9 mouse cellular contexts compared by ENCODE assay signal in the genomic region with DNA sequence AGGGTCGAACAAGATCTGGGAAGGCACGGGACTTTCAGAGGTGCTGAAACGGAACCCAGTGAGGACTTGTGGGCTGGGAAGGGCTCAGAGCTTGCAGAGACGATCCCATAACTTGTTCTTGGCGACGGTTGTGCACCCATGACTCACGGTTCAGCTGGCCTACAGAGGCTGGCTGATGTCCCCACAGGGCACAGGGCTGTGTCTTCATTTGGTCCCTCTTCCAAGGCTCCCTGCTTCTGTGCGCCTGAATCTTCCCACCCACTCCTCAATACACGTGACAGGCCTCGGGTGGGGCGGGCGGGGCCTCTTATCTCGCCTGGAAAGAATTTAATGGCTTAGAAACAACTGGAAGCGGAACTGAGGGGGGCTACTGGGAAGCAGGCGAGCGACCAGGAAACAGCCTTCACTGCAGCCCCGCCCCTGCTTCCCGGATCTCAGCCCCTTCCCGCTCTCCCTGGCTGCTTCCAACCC. TPM values are rescaled to one million over a fixed set of nuclear protein-coding genes. Genes with fewer than 3 reads are reported as not detected.
DNase-seq lines count a peak whose midpoint lies in the region; ATAC-seq and TF ChIP-seq lines count a peak whose summit lies in the region.
"Had no signal": no experiment of that assay in that cellular context is flagged by ENCODE, and none has a peak within 500 bp of the region (broad histone marks: within the 10 kb centered on the region; RNA-seq: fewer than 3 reads in every experiment).

No protein-coding gene starts in this region.

- H3K27ac ChIP-seq in forebrain, embryonic 16.5 days (ENCODE audit: low read length), result no peak overlapping the region
- no peak overlapping the region for H3K27ac ChIP-seq in hindbrain, embryonic 16.5 days (ENCODE audit: low read depth, low read length)
- no peak overlapping the region for H3K27ac ChIP-seq in liver, embryonic 11.5 days (ENCODE audit: low read depth, low read length)
- peak overlapping the region; percentile 66 for H3K27ac ChIP-seq in small intestine, adult 2 months (ENCODE audit: insufficient read depth, low read depth, low read length)

- peak overlapping the region; percentile 27 for H3K4me2 ChIP-seq in forebrain, embryonic 16.5 days (ENCODE audit: low read length)
- peak overlapping the region; percentile 45 for H3K4me2 ChIP-seq in hindbrain, embryonic 16.5 days (ENCODE audit: low read length)
- H3K4me2 ChIP-seq in liver, embryonic 11.5 days, result peak overlapping the region; percentile 42

- DNase-seq in adrenal gland, postnatal 10 days, result peak; percentile 57
- DNase-seq in adrenal gland, adult 8-10 months, result no peak
- DNase-seq in liver, embryonic 11.5 days (ENCODE audit: low spot score), result no peak
- no peak for DNase-seq in left cerebral cortex, postnatal 25 days (ENCODE audit: low spot score in 2 of 2)
- DNase-seq in frontal cortex, postnatal 25 days (ENCODE audit: low spot score in 2 of 2), result no peak

- H3K27me3 ChIP-seq in forebrain, embryonic 16.5 days (replicated peaks; ENCODE audit: control insufficient read depth, insufficient read depth, low read length), result peaks cover 18% of the 10 kb centered on the region
- peaks cover 10% of the 10 kb centered on the region for H3K27me3 ChIP-seq in hindbrain, embryonic 16.5 days (replicated peaks; ENCODE audit: control insufficient read depth, insufficient read depth, low read length)
- H3K27me3 ChIP-seq in liver, embryonic 11.5 days (replicated peaks; ENCODE audit: control insufficient read depth, insufficient read depth, low read length), result peaks cover 37% of the 10 kb centered on the region
- peaks cover 6% of the 10 kb centered on the region; the same call in 1 of the 2 replicates for H3K27me3 ChIP-seq in small intestine, adult 2 months (ENCODE audit: control insufficient read depth, insufficient read depth, low read length)

- 0 out of 2 replicates have a peak overlapping the region, but pooled peaks have one; percentile 3 for H3K4me3 ChIP-seq in forebrain, embryonic 16.5 days (replicated peaks; ENCODE audit: low read length)
- H3K4me3 ChIP-seq in hindbrain, embryonic 16.5 days (ENCODE audit: low read length), result peak overlapping the region; percentile 14; the same call in 1 of the 2 replicates
- no peak overlapping the region for H3K4me3 ChIP-seq in liver, embryonic 11.5 days (ENCODE audit: low read depth, low read length)
- H3K4me3 ChIP-seq in small intestine, adult 2 months (ENCODE audit: low read depth, low read length), result peak overlapping the region; percentile 57
- H3K4me3 ChIP-seq: erythroblast, embryonic 14.5 days had no signal

- ATAC-seq in forebrain, embryonic 16.5 days, result no peak
- ATAC-seq in hindbrain, embryonic 16.5 days, result no peak
- ATAC-seq in liver, embryonic 11.5 days (replicated peaks; ENCODE audit: low FRiP score), result no peak

- H3K36me3 ChIP-seq in forebrain, embryonic 16.5 days (ENCODE audit: control insufficient read depth, insufficient read depth), result no peaks in the 10 kb centered on the region
- no peaks in the 10 kb centered on the region for H3K36me3 ChIP-seq in hindbrain, embryonic 16.5 days (ENCODE audit: control insufficient read depth, insufficient read depth, low read length)
- no peaks in the 10 kb centered on the region for H3K36me3 ChIP-seq in liver, embryonic 11.5 days (ENCODE audit: control insufficient read depth, insufficient read depth, low read length)
- no peaks in the 10 kb centered on the region for H3K36me3 ChIP-seq in small intestine, adult 2 months (ENCODE audit: control insufficient read depth, insufficient read depth, low read length)

- TF ChIP-seq CTCF in small intestine, adult 2 months (IDR thresholded peaks at IDR 0.05; ENCODE audit: extremely low read depth, insufficient read length, insufficient replicate concordance, low read depth, low read length), result no peak

- intact Hi-C loops in left cerebral cortex, postnatal 25 days (cut with DNase I), result no loop called here

- WGBS in forebrain, embryonic 16.5 days, result 13% methylated on average over 19 of the region's 19 CpGs
- 12% methylated on average over 18 of the region's 19 CpGs for WGBS in hindbrain, embryonic 16.5 days
- WGBS in liver, embryonic 11.5 days, result 8% methylated on average over 19 of the region's 19 CpGs
- 2% methylated on average over 19 of the region's 19 CpGs for WGBS in small intestine, adult 2 months

- no peaks in the 10 kb centered on the region for H3K9me3 ChIP-seq in forebrain, embryonic 16.5 days (ENCODE audit: control insufficient read depth, low read length)
- no peaks in the 10 kb centered on the region for H3K9me3 ChIP-seq in hindbrain, embryonic 16.5 days (ENCODE audit: control insufficient read depth, low read length)
- no peaks in the 10 kb centered on the region for H3K9me3 ChIP-seq in liver, embryonic 11.5 days (ENCODE audit: control insufficient read depth, low read length)

- no peak for TF ChIP-seq POLR2A in small intestine, adult 2 months (IDR thresholded peaks at IDR 0.05; ENCODE audit: low read depth, low read length)

- no peak overlapping the region for H3K9ac ChIP-seq in forebrain, embryonic 16.5 days (replicated peaks; ENCODE audit: low read depth, low read length)
- peak overlapping the region; percentile 31; the same call in 1 of the 2 replicates for H3K9ac ChIP-seq in hindbrain, embryonic 16.5 days (ENCODE audit: low read depth, low read length)
- no peak overlapping the region for H3K9ac ChIP-seq in liver, embryonic 11.5 days (ENCODE audit: low read depth, low read length)

- peaks cover 3% of the 10 kb centered on the region; the same call in 1 of the 2 replicates for H3K4me1 ChIP-seq in forebrain, embryonic 16.5 days (replicated peaks; ENCODE audit: control insufficient read depth, insufficient read depth, low read length)
- peaks cover 4% of the 10 kb centered on the region; the same call in 1 of the 2 replicates for H3K4me1 ChIP-seq in hindbrain, embryonic 16.5 days (ENCODE audit: control insufficient read depth, insufficient read depth, low read depth, low read length)
- peaks cover 9% of the 10 kb centered on the region; the same call in 1 of the 2 replicates for H3K4me1 ChIP-seq in liver, embryonic 11.5 days (replicated peaks; ENCODE audit: control insufficient read depth, insufficient read depth, low read length)
- peaks cover 13% of the 10 kb centered on the region for H3K4me1 ChIP-seq in small intestine, adult 2 months (ENCODE audit: control insufficient read depth, insufficient read depth, insufficient read length, low read length)

RNA-seq across cellular contexts. Expression of a gene that starts 9.2 kb away (rescaled TPM):
- 10 to 100 TPM; 40.6 to 47.3 TPM for total RNA-seq in adrenal gland, postnatal 10 days (2021)
- 10 to 100 TPM; 27.6 to 54.1 (median 41.4) TPM for total RNA-seq in adrenal gland, adult 8-10 months (2022)
- 0.08 and 0.09 TPM in 2 replicates for polyA plus RNA-seq in forebrain, embryonic 16.5 days (2015; fragmentation: Nextera tagmentation; extraction: Ambion mirVana)
- polyA plus RNA-seq in hindbrain, embryonic 16.5 days (2015; fragmentation: Nextera tagmentation; extraction: Ambion mirVana), result 0.30 and 0.34 TPM in 2 replicates
- polyA plus RNA-seq in liver, embryonic 11.5 days (2014; fragmentation: Nextera tagmentation; extraction: Ambion mirVana), result 0.10 TPM in 1 of 2 replicates, not detected in the other
- polyA plus RNA-seq in small intestine, adult 2 months (2012; rRNA removed), result 12.1 and 12.5 TPM in 2 replicates
- total RNA-seq in left cerebral cortex, postnatal 25 days (2021), result 1 to 10 TPM; 1.2 to 1.6 TPM
- polyA plus RNA-seq: erythroblast, embryonic 14.5 days had no signal

RNA-seq across cellular contexts. Expression of a gene that starts 14.2 kb away (rescaled TPM):
- 10 to 100 TPM; 37.8 to 40.1 TPM for total RNA-seq in adrenal gland, postnatal 10 days (2021)
- 10 to 100 TPM; 47.1 to 56.6 (median 51.1) TPM for total RNA-seq in adrenal gland, adult 8-10 months (2022)
- 111 and 119 TPM in 2 replicates for polyA plus RNA-seq in forebrain, embryonic 16.5 days (2015; fragmentation: Nextera tagmentation; extraction: Ambion mirVana)
- 110 and 121 TPM in 2 replicates for polyA plus RNA-seq in hindbrain, embryonic 16.5 days (2015; fragmentation: Nextera tagmentation; extraction: Ambion mirVana)
- 39.9 and 48.5 TPM in 2 replicates for polyA plus RNA-seq in liver, embryonic 11.5 days (2014; fragmentation: Nextera tagmentation; extraction: Ambion mirVana)
- polyA plus RNA-seq in small intestine, adult 2 months (2012; rRNA removed), result 26.6 and 48.0 TPM in 2 replicates
- total RNA-seq in left cerebral cortex, postnatal 25 days (2021), result 10 to 100 TPM; 72.7 to 72.8 TPM

RNA-seq across cellular contexts. Expression of a gene that starts 16.6 kb away (rescaled TPM):
- total RNA-seq in adrenal gland, postnatal 10 days (2021), result 10 to 100 TPM; 11.8 to 14.4 TPM
- 10 to 100 TPM; 13.0 to 15.5 (median 15.1) TPM for total RNA-seq in adrenal gland, adult 8-10 months (2022)
- polyA plus RNA-seq in forebrain, embryonic 16.5 days (2015; fragmentation: Nextera tagmentation; extraction: Ambion mirVana), result 14.6 and 16.7 TPM in 2 replicates
- 13.5 and 17.0 TPM in 2 replicates for polyA plus RNA-seq in hindbrain, embryonic 16.5 days (2015; fragmentation: Nextera tagmentation; extraction: Ambion mirVana)
- polyA plus RNA-seq in liver, embryonic 11.5 days (2014; fragmentation: Nextera tagmentation; extraction: Ambion mirVana), result 9.5 and 9.7 TPM in 2 replicates
- polyA plus RNA-seq in small intestine, adult 2 months (2012; rRNA removed), result 2.5 and 9.3 TPM in 2 replicates
- total RNA-seq in left cerebral cortex, postnatal 25 days (2021), result 10 to 100 TPM; 12.0 to 17.0 TPM

RNA-seq across cellular contexts. Expression of a gene that starts 31.8 kb away (rescaled TPM):
- 1 to 10 TPM; 4.5 to 7.9 TPM for total RNA-seq in adrenal gland, postnatal 10 days (2021)
- total RNA-seq in adrenal gland, adult 8-10 months (2022), result 10 to 100 TPM in 3 of 4 experiments, 1 to 10 TPM in 1; 7.0 to 36.3 (median 20.6) TPM
- polyA plus RNA-seq in forebrain, embryonic 16.5 days (2015; fragmentation: Nextera tagmentation; extraction: Ambion mirVana), result 5.0 and 10.4 TPM in 2 replicates
- 6.8 and 8.1 TPM in 2 replicates for polyA plus RNA-seq in hindbrain, embryonic 16.5 days (2015; fragmentation: Nextera tagmentation; extraction: Ambion mirVana)
- not detected in 2 replicates for polyA plus RNA-seq in liver, embryonic 11.5 days (2014; fragmentation: Nextera tagmentation; extraction: Ambion mirVana)
- 5.5 and 8.0 TPM in 2 replicates for polyA plus RNA-seq in small intestine, adult 2 months (2012; rRNA removed)
- total RNA-seq in left cerebral cortex, postnatal 25 days (2021), result 100 to 1,000 TPM; 171 to 183 TPM
- polyA plus RNA-seq: erythroblast, embryonic 14.5 days had no signal

RNA-seq across cellular contexts. Expression of a gene that starts 32.8 kb away (rescaled TPM):
- 10 to 100 TPM; 47.8 to 48.0 TPM for total RNA-seq in adrenal gland, postnatal 10 days (2021)
- 10 to 100 TPM; 59.2 to 70.5 (median 64.3) TPM for total RNA-seq in adrenal gland, adult 8-10 months (2022)
- 16.2 and 17.7 TPM in 2 replicates for polyA plus RNA-seq in forebrain, embryonic 16.5 days (2015; fragmentation: Nextera tagmentation; extraction: Ambion mirVana)
- polyA plus RNA-seq in hindbrain, embryonic 16.5 days (2015; fragmentation: Nextera tagmentation; extraction: Ambion mirVana), result 19.9 and 23.5 TPM in 2 replicates
- 23.1 and 25.8 TPM in 2 replicates for polyA plus RNA-seq in liver, embryonic 11.5 days (2014; fragmentation: Nextera tagmentation; extraction: Ambion mirVana)
- polyA plus RNA-seq in small intestine, adult 2 months (2012; rRNA removed), result 17.3 and 22.0 TPM in 2 replicates
- total RNA-seq in left cerebral cortex, postnatal 25 days (2021), result 10 to 100 TPM; 45.8 to 46.4 TPM
